Mouse (Mus musculus) intestine, embryonic 16.5 days (tissue): ENCODE results near the gene Zbtb33. TPM values are rescaled to one million over a fixed set of nuclear protein-coding genes. Genes with fewer than 3 reads are reported as not detected.
"Not testable (repeated sequence)": the region's sequence is repeated elsewhere in the genome, so short reads cannot be mapped to it uniquely, and the experiment has no call there.

Source experiments
- ATAC-seq: fragments of 200-750 bp; cut with Nextera tagmentation; 2 replicates; pipeline ENCODE4 v1.8.0; 2017; ENCODE audit warnings: moderate TSS enrichment, moderate library complexity
- H3K27ac ChIP-seq: fragments of 300-500 bp; sonication (generic); 2 replicates; pipeline ENCODE4 v1.5.1; 2014; ENCODE audit warnings: mild to moderate bottlenecking, low read length
- H3K27me3 ChIP-seq: fragments of 300-500 bp; sonication (generic); replicated peaks from 2 replicates; pipeline ENCODE4 v1.6.1; 2014; ENCODE audit warnings: low read length, control low read depth, mixed read lengths; ENCODE audit not compliant: control insufficient read depth, insufficient read depth
- H3K36me3 ChIP-seq: fragments of 300-500 bp; sonication (generic); 2 replicates; pipeline ENCODE4 v1.6.1; 2014; ENCODE audit warnings: low read length, control low read depth; ENCODE audit not compliant: control insufficient read depth, insufficient read depth
- H3K4me1 ChIP-seq: fragments of 300-500 bp; sonication (generic); 2 replicates; pipeline ENCODE4 v1.6.1; 2014; ENCODE audit warnings: low read length, control low read depth, mixed read lengths; ENCODE audit not compliant: control insufficient read depth, insufficient read depth
- H3K4me2 ChIP-seq: fragments of 300-500 bp; sonication (generic); 2 replicates; pipeline ENCODE4 v1.6.1; 2014; ENCODE audit warnings: low read depth, low read length, control low read depth
- H3K4me3 ChIP-seq: fragments of 300-500 bp; sonication (generic); 2 replicates; pipeline ENCODE4 v1.5.1; 2014; ENCODE audit warnings: mild to moderate bottlenecking, low read length
- H3K9ac ChIP-seq: fragments of 300-500 bp; sonication (generic); 2 replicates; pipeline ENCODE4 v1.6.1; 2014; ENCODE audit warnings: low read depth, low read length
- H3K9me3 ChIP-seq: fragments of 300-500 bp; sonication (generic); 2 replicates; pipeline ENCODE4 v1.6.1; 2016; ENCODE audit warnings: low read length, control low read depth; ENCODE audit not compliant: control insufficient read depth
- WGBS: fragments of 180-500 bp; shearing (Covaris S2); extraction: QIAGEN DNeasy Blood & Tissue Kit; methylation state at CpG from one replicate; pipeline ENCODE4 v1.1.7; 2014; 5-methylcytosine and 5-hydroxymethylcytosine counted together
- polyA plus RNA-seq: library from polyadenylated mRNA; unstranded; fragments of >200 nt; fragmentation: Nextera tagmentation; extraction: Ambion mirVana; gene quantifications from 2 replicates; pipeline ENCODE4 v1.2.1, GENCODE M21; 2015

The Zbtb33 gene
- polyA plus RNA-seq, result 2.7 and 3.1 TPM in 2 replicates

DNA sequence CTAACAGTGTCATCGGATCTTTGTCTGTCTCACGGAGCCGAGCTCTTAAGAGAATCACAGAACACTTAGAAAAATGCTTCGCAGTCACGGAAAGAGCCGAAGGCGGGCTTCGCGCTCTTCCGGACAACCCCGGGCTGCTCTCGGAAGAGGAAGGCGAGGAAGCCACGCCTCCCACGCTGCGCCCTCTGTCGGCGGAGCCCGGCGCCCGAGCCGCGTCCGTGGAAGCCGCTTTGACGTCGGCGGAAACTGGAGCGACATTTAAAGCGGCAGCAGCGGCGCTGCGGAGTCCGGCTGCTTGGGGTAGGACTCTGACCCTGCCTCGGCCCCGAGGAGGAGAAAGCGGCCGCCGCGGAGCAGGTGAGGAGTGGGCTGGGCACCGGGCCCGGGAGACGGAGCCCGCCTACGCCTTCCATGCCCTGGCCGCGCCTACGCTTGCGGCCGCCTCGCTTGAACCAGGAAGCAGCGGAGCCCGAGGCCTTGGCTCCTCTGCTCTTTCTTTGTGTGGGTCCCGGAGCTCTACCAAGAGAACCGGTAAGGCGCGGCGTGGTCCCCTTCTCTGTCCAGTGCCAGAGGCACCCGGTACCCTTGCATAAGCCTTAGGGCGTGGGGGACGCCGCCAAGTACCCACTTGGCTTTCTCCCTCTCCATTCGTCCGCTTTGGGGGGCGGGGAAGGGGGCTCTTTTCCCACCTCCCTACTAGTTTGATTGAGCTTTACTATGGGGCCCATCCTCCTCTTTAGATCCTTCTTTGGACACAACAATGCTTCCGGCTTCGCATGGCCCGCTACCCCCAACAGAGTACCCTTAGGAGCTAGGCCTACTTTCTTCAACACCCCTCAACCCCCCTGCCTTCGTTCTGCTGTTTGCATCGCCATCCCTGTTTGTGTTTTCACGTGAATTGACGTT, at the start of gene Zbtb33:
TSS of gene Zbtb33 (plus strand) at position 242 of the 906 bp plus-strand sequence.
- Histone ChIP-seq H3K4me3 (peak within 1 kb of the TSS; percentile 54), H3K4me1 (no peaks in the 10 kb centered on the region), H3K27me3 (no peaks in the 10 kb centered on the region), H3K9me3 (no peaks in the 10 kb centered on the region), H3K4me2 (peak within 1 kb of the TSS; percentile 53), H3K27ac (peak within 1 kb of the TSS; percentile 90), H3K9ac (peak within 1 kb of the TSS; percentile 74), H3K36me3 (no peaks in the 10 kb centered on the region)
- ATAC-seq, result peak; percentile 98
- 16% methylated on average over 70 of the region's 72 CpGs for WGBS

DNA sequence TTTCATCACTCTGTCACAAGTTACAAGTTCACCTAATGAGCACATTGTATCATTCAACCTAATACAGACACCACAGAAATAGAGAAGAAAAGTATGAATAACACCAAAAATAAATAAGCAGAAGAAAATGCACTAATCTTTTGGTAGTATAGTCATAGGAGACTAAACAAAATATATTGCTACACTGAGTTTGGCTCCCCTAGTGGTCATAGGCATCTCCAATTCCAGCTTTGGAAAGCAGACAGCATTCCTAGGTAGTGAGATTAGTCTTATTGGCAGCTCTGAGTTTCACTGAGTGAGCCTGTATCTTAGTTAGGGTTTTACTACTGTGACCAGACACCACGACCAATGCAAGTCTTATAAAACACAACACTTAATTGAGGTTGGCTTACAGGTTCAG, 30.5 kb upstream of the Zbtb33 start:
- Histone ChIP-seq H3K9ac (no peak overlapping the region), H3K4me3 (no peak overlapping the region), H3K4me2 (no peak overlapping the region), H3K27ac (no peak overlapping the region), H3K9me3 (no peaks in the 10 kb centered on the region), H3K36me3 (no peaks in the 10 kb centered on the region), H3K4me1 (no peaks in the 10 kb centered on the region), H3K27me3 (no peaks in the 10 kb centered on the region)
- WGBS, result 67% methylated on average over 1 of the region's 1 CpGs
- ATAC-seq, result no peak

DNA sequence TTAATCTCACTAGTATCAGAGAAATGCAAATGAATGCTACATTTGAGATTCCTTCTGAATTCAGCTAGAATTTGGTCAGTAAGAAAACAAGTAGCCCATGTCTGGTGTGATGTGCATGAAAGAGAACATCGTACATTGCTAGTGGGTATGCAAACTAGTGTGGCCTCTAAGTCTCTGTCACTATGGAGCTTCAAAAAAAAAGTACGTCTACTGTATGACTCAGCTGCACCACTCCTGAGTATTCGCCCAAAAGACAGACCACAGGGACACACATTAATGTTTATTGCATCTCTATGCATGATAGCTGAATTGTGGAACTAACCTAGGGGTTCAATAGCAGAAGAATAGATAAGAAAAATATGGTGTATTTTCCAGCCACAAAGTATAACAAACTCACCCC, 24.3 kb upstream of the Zbtb33 start:
- H3K9me3 ChIP-seq, result no peaks in the 10 kb centered on the region
- H3K27me3 ChIP-seq, result no peaks in the 10 kb centered on the region
- 76% methylated on average over 3 of the region's 3 CpGs for WGBS

GRCm38 (mm10) chrX:38166064-38166463, 23.5 kb upstream of the Zbtb33 start:
- no peak overlapping the region for H3K27ac ChIP-seq
- H3K9me3 ChIP-seq, result no peaks in the 10 kb centered on the region
- no peak overlapping the region for H3K9ac ChIP-seq
- no peaks in the 10 kb centered on the region for H3K27me3 ChIP-seq
- H3K4me3 ChIP-seq, result no peak overlapping the region
- H3K4me2 ChIP-seq, result no peak overlapping the region
- no peaks in the 10 kb centered on the region for H3K36me3 ChIP-seq
- 77% methylated on average over 9 of the region's 9 CpGs for WGBS
- H3K4me1 ChIP-seq, result no peaks in the 10 kb centered on the region
- ATAC-seq, result no peak

More for the DNA sequence above, 24.3 kb upstream of the Zbtb33 start:
- no peak overlapping the region for H3K4me3 ChIP-seq
- H3K36me3 ChIP-seq, result no peaks in the 10 kb centered on the region
- ATAC-seq, result no peak
- H3K9ac ChIP-seq, result no peak overlapping the region
- no peak overlapping the region for H3K27ac ChIP-seq
- no peak overlapping the region for H3K4me2 ChIP-seq
- H3K4me1 ChIP-seq, result no peaks in the 10 kb centered on the region

GRCm38 (mm10) chrX:38166592-38166991, 23.0 kb upstream of the Zbtb33 start:
- Histone ChIP-seq H3K4me3 (no peak overlapping the region), H3K4me1 (no peaks in the 10 kb centered on the region), H3K36me3 (no peaks in the 10 kb centered on the region), H3K27me3 (no peaks in the 10 kb centered on the region), H3K9ac (no peak overlapping the region), H3K4me2 (no peak overlapping the region), H3K9me3 (no peaks in the 10 kb centered on the region), H3K27ac (no peak overlapping the region)
- no peak for ATAC-seq
- 78% methylated on average over 4 of the region's 4 CpGs for WGBS

DNA sequence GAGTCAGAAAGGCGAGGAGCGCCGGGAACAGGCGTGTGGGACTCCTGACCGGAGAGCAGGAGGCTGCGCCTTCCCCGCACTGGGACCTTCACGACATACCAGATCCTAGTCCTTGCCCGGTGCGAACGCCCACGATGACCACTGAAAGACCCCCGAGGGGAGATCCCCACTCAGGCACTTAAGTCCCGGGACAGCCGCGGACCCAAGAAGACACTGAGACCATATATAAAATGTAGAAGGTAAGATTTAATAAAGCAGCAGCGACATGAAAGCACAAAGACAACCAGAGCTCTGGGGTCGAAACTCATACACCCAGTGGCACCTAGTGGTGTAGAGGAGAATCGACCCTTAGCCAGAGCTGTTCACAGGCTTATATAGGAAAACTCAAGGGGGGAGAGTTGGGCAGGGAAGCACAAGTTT, 9.7 kb upstream of the Zbtb33 start:
- H3K4me2 ChIP-seq, result peak overlapping the region; percentile 38
- peak overlapping the region; percentile 33; the same call in 1 of the 2 replicates for H3K9ac ChIP-seq
- WGBS, result 35% methylated on average over 19 of the region's 19 CpGs
- H3K9me3 ChIP-seq, H3K27me3 ChIP-seq, H3K27ac ChIP-seq, H3K36me3 ChIP-seq, H3K4me1 ChIP-seq: not testable (repeated sequence)
- peak; percentile 76 for ATAC-seq
- H3K4me3 ChIP-seq, result peak overlapping the region; percentile 32

- H3K4me3 ChIP-seq, result peak overlapping the region; percentile 51
- 19% methylated on average over 38 of the region's 38 CpGs for WGBS
- peak overlapping the region; percentile 23; the same call in 1 of the 2 replicates for H3K27ac ChIP-seq
- peak; percentile 68 for ATAC-seq
- H3K9me3 ChIP-seq, result no peaks in the 10 kb centered on the region
- peak overlapping the region; percentile 67 for H3K4me2 ChIP-seq
- H3K4me1 ChIP-seq, result no peaks in the 10 kb centered on the region
- H3K36me3 ChIP-seq, result no peaks in the 10 kb centered on the region
- no peaks in the 10 kb centered on the region for H3K27me3 ChIP-seq
- peak overlapping the region; percentile 54 for H3K9ac ChIP-seq
Observed at GRCm38 (mm10) chrX:38180656-38181607, 8.7 kb upstream of the Zbtb33 start.

DNA sequence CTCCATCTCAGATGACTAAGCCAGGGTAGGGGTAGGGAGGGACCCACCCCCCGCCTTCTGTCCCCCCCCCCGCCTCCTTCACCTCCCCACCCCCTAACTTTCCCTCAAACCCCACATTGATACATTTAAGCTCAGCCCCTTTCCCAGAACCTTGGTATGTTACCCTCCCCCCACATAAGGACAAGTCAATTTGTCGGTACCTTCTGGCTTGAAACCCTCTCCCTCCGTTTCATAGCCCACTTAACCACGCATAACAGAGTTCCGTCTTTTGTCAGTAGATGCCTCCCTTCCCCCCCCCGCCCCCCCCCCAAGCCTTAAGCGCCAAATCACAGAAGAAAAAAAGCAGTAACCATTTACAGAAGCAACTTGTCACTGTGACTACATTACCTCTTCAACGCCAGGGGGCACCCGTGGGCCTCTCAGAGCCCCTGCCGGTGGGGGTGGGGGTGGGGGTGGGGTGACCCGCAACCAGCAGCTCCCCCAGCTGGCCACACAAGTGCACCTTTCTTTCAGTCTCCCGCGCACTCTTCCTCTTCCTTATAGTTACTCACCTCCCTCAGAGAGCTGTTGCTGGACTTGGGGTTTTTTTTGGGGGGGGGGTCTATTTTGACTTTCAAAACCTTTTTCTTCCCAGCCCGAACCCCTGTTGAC, 7.9 kb upstream of the Zbtb33 start:
- Histone ChIP-seq H3K36me3 (no peaks in the 10 kb centered on the region), H3K4me2 (peak overlapping the region; percentile 40), H3K4me3 (peak overlapping the region; percentile 51; the same call in 1 of the 2 replicates), H3K9ac (no peak overlapping the region), H3K4me1 (no peaks in the 10 kb centered on the region), H3K9me3 (no peaks in the 10 kb centered on the region), H3K27me3 (no peaks in the 10 kb centered on the region), H3K27ac (no peak overlapping the region)
- ATAC-seq, result peak; percentile 74
- WGBS, result 26% methylated on average over 12 of the region's 15 CpGs

GRCm38 (mm10) chrX:38185520-38185919, 4.1 kb upstream of the Zbtb33 start:
- no peak overlapping the region for H3K4me2 ChIP-seq
- H3K9me3 ChIP-seq, result no peaks in the 10 kb centered on the region
- no peak overlapping the region for H3K9ac ChIP-seq
- no peak overlapping the region for H3K27ac ChIP-seq
- no peak for ATAC-seq
- WGBS, result 24% methylated on average over 2 of the region's 2 CpGs
- H3K27me3 ChIP-seq, result no peaks in the 10 kb centered on the region
- H3K4me1 ChIP-seq, result no peaks in the 10 kb centered on the region
- H3K36me3 ChIP-seq, result no peaks in the 10 kb centered on the region
- no peak overlapping the region for H3K4me3 ChIP-seq
